ENCODE assay signal across 8 mouse cellular contexts in the genomic region with DNA sequence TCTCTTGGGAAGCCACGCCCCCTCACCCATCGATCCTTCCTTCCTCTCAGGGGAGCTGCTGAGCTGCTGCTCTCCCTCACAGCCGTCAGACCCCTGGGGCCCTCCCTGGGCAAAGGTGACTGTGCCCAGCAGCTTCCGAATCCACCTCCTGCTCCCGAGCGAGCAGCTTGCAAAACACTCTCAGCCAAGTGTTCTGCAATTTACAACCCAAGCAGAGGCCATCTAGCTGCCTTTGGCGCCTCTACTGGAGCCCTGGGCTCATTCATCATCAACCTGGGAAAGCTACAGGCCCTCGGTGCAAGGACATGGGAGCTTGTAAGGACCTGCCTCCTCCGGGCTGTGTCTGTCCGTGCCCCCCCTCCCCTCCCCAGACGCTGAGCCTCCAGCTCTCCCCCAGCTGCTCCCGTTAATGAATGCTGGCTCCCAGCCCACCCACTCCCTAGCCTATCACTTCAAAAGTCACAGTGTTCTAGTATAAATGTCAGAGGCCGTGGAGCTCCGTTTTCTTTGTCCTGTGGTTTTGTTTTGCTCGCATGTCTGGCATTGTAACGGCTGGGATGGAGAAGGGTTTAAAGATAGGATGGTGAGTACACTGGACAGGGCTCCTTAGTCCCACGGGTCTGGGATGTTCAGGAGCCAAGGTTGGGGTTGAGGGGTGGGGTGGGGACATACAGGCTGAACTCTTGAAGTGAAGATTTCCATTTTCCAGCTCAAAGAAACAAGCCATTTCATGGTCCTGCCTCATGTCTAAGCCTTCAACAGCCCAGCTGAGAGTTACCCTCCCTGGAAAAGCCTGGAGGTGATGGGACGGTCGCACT. TPM values are rescaled to one million over a fixed set of nuclear protein-coding genes. Genes with fewer than 3 reads are reported as not detected.
DNase-seq lines count a peak whose midpoint lies in the region; ATAC-seq and TF ChIP-seq lines count a peak whose summit lies in the region.

No protein-coding gene starts in this region.

- no peak overlapping the region for H3K27ac ChIP-seq in heart, adult 2 months
- H3K27ac ChIP-seq in neural tube, embryonic 14.5 days (ENCODE audit: low read depth, low read length) = peak overlapping the region; percentile 71

- intact Hi-C loops in heart, adult 2 months (cut with DNase I) = no loop called here

- H3K36me3 ChIP-seq in heart, adult 2 months (ENCODE audit: control insufficient read depth, insufficient read depth, low read length) = no peaks in the 10 kb centered on the region; the same call in 1 of the 2 replicates
- no peaks in the 10 kb centered on the region for H3K36me3 ChIP-seq in neural tube, embryonic 14.5 days (ENCODE audit: control insufficient read depth, insufficient read depth, low read length)

- peak; percentile 65 for TF ChIP-seq CTCF in heart, adult 2 months (IDR thresholded peaks at IDR 0.05)
- peak; percentile 16; the same call in 1 of the 2 replicates for TF ChIP-seq CTCF in lung, adult 2 months (IDR thresholded peaks at IDR 0.05; ENCODE audit: insufficient read depth, low read length)

- no peaks in the 10 kb centered on the region for H3K79me2 ChIP-seq in heart, adult 2 months (replicated peaks; ENCODE audit: control insufficient read depth, insufficient read depth, low read length)

- DNase-seq in spleen, postnatal 36 days (ENCODE audit: low spot score in 2 of 2) = peak; percentile 31 to 37
- no peak for DNase-seq in spleen, adult 12 weeks (ENCODE audit: low spot score)
- peak; percentile 38 to 43 for DNase-seq in heart, adult 2 months
- peak; percentile 20 for DNase-seq in kidney, adult 11 months
- DNase-seq in lung, adult 2 months = no peak
- DNase-seq in frontal cortex, postnatal 36 days (ENCODE audit: low spot score in 2 of 2) = no peak

- H3K9me3 ChIP-seq in neural tube, embryonic 14.5 days (ENCODE audit: control insufficient read depth, low read length) = no peaks in the 10 kb centered on the region

- ATAC-seq in common myeloid progenitor, adult 5-6 weeks (replicated peaks; ENCODE audit: low read depth, poor library complexity, severe bottlenecking) = peak; percentile 77
- peak; percentile 86 for ATAC-seq in neural tube, embryonic 14.5 days (ENCODE audit: low read depth)

- peak overlapping the region; percentile 29; the same call in 1 of the 2 replicates for H3K4me3 ChIP-seq in heart, adult 2 months
- H3K4me3 ChIP-seq in lung, adult 2 months (replicated peaks; ENCODE audit: extremely low read depth, low read depth, low read length) = no peak overlapping the region
- H3K4me3 ChIP-seq in neural tube, embryonic 14.5 days (ENCODE audit: low read depth, low read length) = no peak overlapping the region

- H3K4me2 ChIP-seq in neural tube, embryonic 14.5 days (ENCODE audit: low read depth, low read length) = peak overlapping the region; percentile 30; the same call in 1 of the 2 replicates

- 13% methylated on average over 19 of the region's 19 CpGs for WGBS in heart, adult 2 months
- 18% methylated on average over 19 of the region's 19 CpGs for WGBS in lung, adult 2 months
- WGBS in neural tube, embryonic 14.5 days = 9% methylated on average over 19 of the region's 19 CpGs

- 0 out of 2 replicates have a peak, but pooled peaks have one; percentile 15 for TF ChIP-seq POLR2A in heart, adult 2 months (IDR thresholded peaks at IDR 0.05; ENCODE audit: insufficient read depth, low read depth, low read length)
- TF ChIP-seq POLR2A in lung, adult 2 months (IDR thresholded peaks at IDR 0.05; ENCODE audit: borderline replicate concordance, extremely low read depth, low read depth, low read length) = no peak

- peaks cover 3% of the 10 kb centered on the region for H3K4me1 ChIP-seq in heart, adult 2 months (ENCODE audit: control insufficient read depth, insufficient read depth, low read length)
- no peaks in the 10 kb centered on the region for H3K4me1 ChIP-seq in lung, adult 2 months (ENCODE audit: control insufficient read depth, insufficient read depth, low read length)
- peaks cover 21% of the 10 kb centered on the region for H3K4me1 ChIP-seq in neural tube, embryonic 14.5 days (ENCODE audit: control insufficient read depth, insufficient read depth, low read length)

- H3K9ac ChIP-seq in heart, adult 2 months (ENCODE audit: low read depth, low read length) = peak overlapping the region; percentile 57
- H3K9ac ChIP-seq in neural tube, embryonic 14.5 days (replicated peaks; ENCODE audit: low read depth, low read length) = 0 out of 2 replicates have a peak overlapping the region, but pooled peaks have one; percentile 21

- H3K27me3 ChIP-seq in heart, adult 2 months (ENCODE audit: control insufficient read depth, insufficient read depth, low read length) = no peaks in the 10 kb centered on the region
- H3K27me3 ChIP-seq in neural tube, embryonic 14.5 days (ENCODE audit: control insufficient read depth, insufficient read depth, low read length) = no peaks in the 10 kb centered on the region

- 0 out of 2 replicates have a peak, but pooled peaks have one; percentile 45 for TF ChIP-seq EP300 in heart, adult 2 months (IDR thresholded peaks at IDR 0.05; ENCODE audit: insufficient read depth, low read depth, low read length)

RNA-seq across cellular contexts. Expression of a gene that starts 35.2 kb away (rescaled TPM):
- not detected in 2 replicates for total RNA-seq in common myeloid progenitor, adult 5-6 weeks (2017)
- under 1 TPM; 0.34 to 0.39 TPM for total RNA-seq in heart, adult 2 months (2021)
- 0.76 and 1.8 TPM in 2 replicates for polyA plus RNA-seq in heart, adult 2 months (2012; rRNA removed)
- 14.5 and 18.5 TPM in 2 replicates for polyA plus RNA-seq in lung, adult 2 months (2012; rRNA removed)
- 0.17 TPM in 1 of 2 replicates, not detected in the other for polyA plus RNA-seq in neural tube, embryonic 14.5 days (2014; fragmentation: Nextera tagmentation; extraction: Ambion mirVana)

Comparison
In these comparisons a context has a peak if more than half of its experiments do, and no peak if none do; other contexts are left out.
1. DNase-seq: peak in spleen, postnatal 36 days (2 of 2), heart, adult 2 months (2 of 2) and kidney, adult 11 months (single experiment); none in spleen, adult 12 weeks (single experiment), lung, adult 2 months (single experiment) and frontal cortex, postnatal 36 days (0 of 2).